Mouse (Mus musculus) granulocyte monocyte progenitor cell, adult 5-6 weeks (primary cell): ENCODE data around the gene Txnrd3. TPM values are rescaled to one million over a fixed set of nuclear protein-coding genes. Genes with fewer than 3 reads are reported as not detected.

Experiments
- ATAC-seq: replicated peaks from 2 replicates; pipeline ENCODE4 v1.8.0; 2016; ENCODE audit warnings: mild to moderate bottlenecking, moderate TSS enrichment, inconsistent platforms; ENCODE audit not compliant: poor library complexity, severe bottlenecking
- total RNA-seq, 2 experiments: library from RNA; stranded (forward) in 1 of 2; stranded (reverse) in 1 of 2; fragments of 200-712, 200-1000 nt in 1 of 2; fragments of >200 nt in 1 of 2; fragmentation: Nextera tagmentation in 1 of 2; gene quantifications; 2 replicates each; pipeline ENCODE4 v1.2.3; 2014 to 2017

Txnrd3 gene
- total RNA-seq (2014; fragmentation: Nextera tagmentation): 5.2 and 6.0 TPM in 2 replicates
- 7.6 and 9.1 TPM in 2 replicates for total RNA-seq (2017)

- peak; percentile 81 for ATAC-seq
Measured at GRCm38 (mm10) chr6:89643798-89644270, at the start of gene Txnrd3. Gene Txnrd3, plus strand, starts transcription at chr6:89643988.

- ATAC-seq: peak; percentile 98
Measured at GRCm38 (mm10) chr6:89595018-89595776, 48.6 kb upstream of the Txnrd3 start, which contains the start of gene Chchd6. Gene Chchd6, minus strand, starts transcription at chr6:89595652.

GRCm38 (mm10) chr6:89595777-89596146 is 48.0 kb upstream of the Txnrd3 start:
- no peak for ATAC-seq

- 0 out of 2 replicates have a peak, but pooled peaks have one; percentile 29 for ATAC-seq
Measured at GRCm38 (mm10) chr6:89596510-89596909, 47.3 kb upstream of the Txnrd3 start.

- no peak for ATAC-seq
Measured at GRCm38 (mm10) chr6:89606096-89606495, 37.7 kb upstream of the Txnrd3 start.

GRCm38 (mm10) chr6:89607999-89608398 is 35.8 kb upstream of the Txnrd3 start:
- ATAC-seq: peak; percentile 82

- ATAC-seq: no peak
Measured at GRCm38 (mm10) chr6:89613336-89614106, 30.3 kb upstream of the Txnrd3 start.

- ATAC-seq: no peak
Measured at GRCm38 (mm10) chr6:89614107-89614471, 29.7 kb upstream of the Txnrd3 start.

- ATAC-seq: no peak
Measured at GRCm38 (mm10) chr6:89614596-89615372, 29.0 kb upstream of the Txnrd3 start.

GRCm38 (mm10) chr6:89615373-89615755 is 28.4 kb upstream of the Txnrd3 start:
- no peak for ATAC-seq

GRCm38 (mm10) chr6:89622647-89623046 is 21.1 kb upstream of the Txnrd3 start:
- ATAC-seq: peak; percentile 53

GRCm38 (mm10) chr6:89628045-89628785 is 15.6 kb upstream of the Txnrd3 start:
- peak; percentile 75 for ATAC-seq

- ATAC-seq: peak; percentile 81
Measured at GRCm38 (mm10) chr6:89631809-89632562, 11.8 kb upstream of the Txnrd3 start.

- no peak for ATAC-seq
Measured at GRCm38 (mm10) chr6:89633115-89633514, 10.7 kb upstream of the Txnrd3 start.

GRCm38 (mm10) chr6:89634400-89634799 is 9.4 kb upstream of the Txnrd3 start:
- ATAC-seq: no peak

- ATAC-seq: peak; percentile 67
Measured at GRCm38 (mm10) chr6:89637977-89638376, 5.8 kb upstream of the Txnrd3 start.

GRCm38 (mm10) chr6:89639025-89639424 is 4.8 kb upstream of the Txnrd3 start:
- ATAC-seq: peak; percentile 42

GRCm38 (mm10) chr6:89644271-89645075 is 685 bp downstream of the Txnrd3 start:
- peak; percentile 83 for ATAC-seq
